Mouse (Mus musculus): ENCODE results near the gene Slc18a2. TPM values are rescaled to one million over a fixed set of nuclear protein-coding genes. Genes with fewer than 3 reads are reported as not detected.

Slc18a2 gene
- polyA plus RNA-seq, 1 experiment: 0.22 TPM

DNA sequence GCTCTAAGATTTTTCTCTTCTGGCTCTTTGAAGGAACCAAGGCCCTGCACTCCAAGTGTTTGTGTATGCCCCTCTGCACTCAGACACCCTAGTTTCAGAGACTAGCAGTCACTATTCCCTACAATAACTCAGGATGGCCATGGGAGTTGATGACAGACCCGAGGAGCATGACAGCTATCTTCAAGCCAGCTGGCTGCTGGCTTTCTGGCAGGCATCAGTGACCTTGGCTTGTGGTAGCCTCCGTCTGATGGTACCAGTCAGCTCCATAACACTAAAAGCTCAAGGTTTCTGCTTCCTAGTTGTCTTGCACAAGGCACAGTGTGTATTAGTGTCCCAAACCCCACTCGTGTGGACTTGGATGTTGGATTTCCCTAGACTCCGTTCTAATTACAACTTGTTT is 18.7 kb upstream of the Slc18a2 start:
- no peak overlapping the region for H3ac ChIP-seq (ENCODE audit: control insufficient read depth, insufficient read length, low read depth)
- TF ChIP-seq MAX (IDR thresholded peaks at IDR 0.05): no peak
- TF ChIP-seq CEBPB (IDR thresholded peaks at IDR 0.05; ENCODE audit: low read depth): no peak
- no peaks in the 10 kb centered on the region for H3K79me2 ChIP-seq (ENCODE audit: control insufficient read depth, insufficient read depth)
- no peaks in the 10 kb centered on the region for H3K79me3 ChIP-seq (ENCODE audit: low read depth)
- H3K4me3 ChIP-seq (ENCODE audit: insufficient read depth, poor library complexity, severe bottlenecking): no peak overlapping the region
- no peaks in the 10 kb centered on the region for H3K36me3 ChIP-seq (ENCODE audit: control insufficient read depth, insufficient read depth)
- peaks cover 16% of the 10 kb centered on the region for H3K27me3 ChIP-seq (ENCODE audit: control insufficient read depth, insufficient read depth, insufficient read length)

DNA sequence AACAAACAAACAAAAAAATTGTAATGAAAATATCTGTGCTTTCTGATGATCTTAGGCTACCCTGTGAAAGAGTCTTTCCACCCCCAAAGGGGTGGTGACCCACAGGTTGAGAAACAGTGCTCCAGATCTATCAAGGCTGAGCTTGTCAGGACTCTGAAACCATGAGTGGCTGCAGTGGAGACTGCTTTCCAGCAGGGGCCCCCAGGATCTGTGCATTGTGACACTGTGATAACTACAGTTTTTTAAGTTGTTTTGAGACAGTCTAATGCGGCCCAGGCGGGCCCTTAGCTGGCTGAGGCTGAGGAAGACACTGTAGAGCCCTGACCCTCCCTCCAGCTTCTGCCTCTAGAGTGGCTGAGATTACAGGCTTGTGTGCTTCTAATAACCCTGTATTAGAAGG is 17.6 kb upstream of the Slc18a2 start:
- TF ChIP-seq MYOG (IDR thresholded peaks at IDR 0.05; ENCODE audit: control insufficient read depth, extremely low read depth, insufficient read length) (no peak), MYOD1 (IDR thresholded peaks at IDR 0.05; ENCODE audit: control insufficient read depth, insufficient read length, low read depth) (no peak), USF1 (IDR thresholded peaks at IDR 0.05; ENCODE audit: low read depth) (no peak), MAX (IDR thresholded peaks at IDR 0.05) (no peak), CEBPB (IDR thresholded peaks at IDR 0.05; ENCODE audit: low read depth) (no peak), FOSL1 (IDR thresholded peaks at IDR 0.05; ENCODE audit: insufficient read depth, low read length, poor library complexity, severe bottlenecking) (no peak), CTCF (IDR thresholded peaks at IDR 0.05; ENCODE audit: control insufficient read depth, insufficient read depth, insufficient read length) (no peak)
- no peak overlapping the region for H3ac ChIP-seq (ENCODE audit: control insufficient read depth, insufficient read length, low read depth)
- H3K4me3 ChIP-seq (ENCODE audit: insufficient read depth, poor library complexity, severe bottlenecking): no peak overlapping the region
- peaks cover 16% of the 10 kb centered on the region for H3K27me3 ChIP-seq (ENCODE audit: control insufficient read depth, insufficient read depth, insufficient read length)
- no peaks in the 10 kb centered on the region for H3K36me3 ChIP-seq (ENCODE audit: control insufficient read depth, insufficient read depth)
- H3K79me2 ChIP-seq (ENCODE audit: control insufficient read depth, insufficient read depth): no peaks in the 10 kb centered on the region
- no peaks in the 10 kb centered on the region for H3K79me3 ChIP-seq (ENCODE audit: low read depth)

DNA sequence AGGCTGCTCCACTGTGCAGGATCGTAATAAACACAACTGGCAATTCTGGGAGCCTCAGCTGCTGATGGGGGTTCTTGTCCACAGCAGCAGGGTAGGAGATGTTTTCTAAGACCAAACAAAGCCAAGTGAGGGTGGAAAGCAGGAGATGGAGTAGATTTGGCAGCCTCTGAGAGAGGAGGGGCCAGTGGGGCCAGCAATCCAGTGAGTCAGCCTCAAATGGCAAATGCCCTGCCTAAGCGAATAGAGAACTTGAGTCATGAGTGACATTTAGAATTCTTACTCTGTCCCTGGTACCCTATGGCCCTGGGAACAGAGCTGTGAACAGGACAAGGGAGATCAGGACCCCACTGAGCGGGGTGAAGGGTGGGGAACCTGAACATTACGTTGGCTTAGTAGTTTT is 12.6 kb upstream of the Slc18a2 start:
- H3ac ChIP-seq (ENCODE audit: control insufficient read depth, insufficient read length, low read depth): no peak overlapping the region
- TF ChIP-seq USF1 (IDR thresholded peaks at IDR 0.05; ENCODE audit: low read depth) (no peak), CEBPB (IDR thresholded peaks at IDR 0.05; ENCODE audit: low read depth) (no peak), MYOG (IDR thresholded peaks at IDR 0.05; ENCODE audit: control insufficient read depth, extremely low read depth, insufficient read length) (no peak), MAX (IDR thresholded peaks at IDR 0.05) (no peak), MYOD1 (IDR thresholded peaks at IDR 0.05; ENCODE audit: control insufficient read depth, insufficient read length, low read depth) (no peak)
- H3K79me3 ChIP-seq (ENCODE audit: low read depth): no peaks in the 10 kb centered on the region
- no peaks in the 10 kb centered on the region for H3K79me2 ChIP-seq (ENCODE audit: control insufficient read depth, insufficient read depth)
- H3K4me3 ChIP-seq (ENCODE audit: insufficient read depth, poor library complexity, severe bottlenecking): no peak overlapping the region
- no peaks in the 10 kb centered on the region for H3K36me3 ChIP-seq (ENCODE audit: control insufficient read depth, insufficient read depth)
- H3K27me3 ChIP-seq (ENCODE audit: control insufficient read depth, insufficient read depth, insufficient read length): no peaks in the 10 kb centered on the region

DNA sequence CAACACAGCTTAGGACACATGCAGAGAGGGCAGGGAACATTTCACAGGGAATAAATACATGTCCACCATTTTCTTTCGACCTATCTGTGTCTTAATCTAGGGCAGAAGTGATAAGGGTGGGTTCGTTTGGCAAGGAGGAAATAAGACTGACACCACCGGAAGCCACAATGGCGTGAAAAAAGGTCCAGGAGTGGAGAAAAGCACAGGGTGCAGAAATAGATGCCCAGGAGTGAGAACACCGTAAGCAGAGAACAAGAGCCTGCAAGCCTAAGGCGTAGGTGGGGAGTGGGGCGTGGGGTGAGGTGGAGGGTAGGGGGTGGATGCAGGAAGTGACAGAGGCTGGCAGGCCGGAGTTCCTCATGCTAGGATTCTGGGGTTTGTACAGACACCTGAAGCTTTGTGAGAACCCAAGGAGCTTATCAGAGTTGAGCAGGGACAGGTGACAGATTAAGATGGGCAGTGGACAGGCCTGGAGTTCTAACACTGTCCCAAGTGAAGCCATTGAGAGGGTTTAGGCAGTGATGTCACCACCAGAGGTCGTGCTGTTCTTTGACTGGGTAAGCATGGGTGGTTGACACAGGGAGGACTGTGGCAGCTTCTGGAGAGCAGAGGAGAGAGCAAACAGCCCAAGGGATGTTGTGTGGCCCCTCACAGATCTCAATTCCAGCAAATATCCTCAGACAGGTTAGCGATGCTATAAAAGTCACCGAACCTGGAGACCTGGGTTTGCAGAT is 12.0 kb upstream of the Slc18a2 start:
- no peak overlapping the region for H3K4me3 ChIP-seq (ENCODE audit: insufficient read depth, poor library complexity, severe bottlenecking)
- H3K79me3 ChIP-seq (ENCODE audit: low read depth): no peaks in the 10 kb centered on the region
- H3K27me3 ChIP-seq (ENCODE audit: control insufficient read depth, insufficient read depth, insufficient read length): no peaks in the 10 kb centered on the region
- no peaks in the 10 kb centered on the region for H3K36me3 ChIP-seq (ENCODE audit: control insufficient read depth, insufficient read depth)
- H3K79me2 ChIP-seq (ENCODE audit: control insufficient read depth, insufficient read depth): no peaks in the 10 kb centered on the region
- TF ChIP-seq MYOG (IDR thresholded peaks at IDR 0.05; ENCODE audit: control insufficient read depth, extremely low read depth, insufficient read length) (no peak), MYOD1 (IDR thresholded peaks at IDR 0.05; ENCODE audit: control insufficient read depth, insufficient read length, low read depth) (no peak), USF1 (IDR thresholded peaks at IDR 0.05; ENCODE audit: low read depth) (no peak), CTCF (IDR thresholded peaks at IDR 0.05; ENCODE audit: control insufficient read depth, insufficient read depth, insufficient read length) (no peak), MAX (IDR thresholded peaks at IDR 0.05) (no peak), CEBPB (IDR thresholded peaks at IDR 0.05; ENCODE audit: low read depth) (no peak), FOSL1 (IDR thresholded peaks at IDR 0.05; ENCODE audit: insufficient read depth, low read length, poor library complexity, severe bottlenecking) (no peak)
- H3ac ChIP-seq (ENCODE audit: control insufficient read depth, insufficient read length, low read depth): no peak overlapping the region

DNA sequence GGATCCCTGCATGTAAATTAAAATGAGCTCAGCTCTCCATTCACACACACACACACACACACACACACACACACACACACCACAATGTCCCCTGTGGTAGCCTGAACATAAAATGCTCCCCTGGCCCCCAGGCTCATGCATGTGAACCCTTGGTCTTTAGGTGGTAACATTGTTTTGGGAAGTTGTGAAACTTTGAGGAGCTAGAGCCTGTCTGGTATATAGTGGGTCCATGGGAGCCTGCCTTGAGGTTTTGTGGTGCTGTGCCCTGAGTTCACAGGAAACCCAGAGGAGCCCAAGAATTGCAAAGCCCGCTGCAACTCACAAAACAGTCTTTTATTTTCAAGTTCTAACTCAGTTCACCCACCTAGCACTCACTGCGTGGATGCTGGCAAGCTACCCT is 8.0 kb upstream of the Slc18a2 start:
- Histone ChIP-seq H3K36me3 (ENCODE audit: control insufficient read depth, insufficient read depth) (no peaks in the 10 kb centered on the region), H3K27me3 (ENCODE audit: control insufficient read depth, insufficient read depth, insufficient read length) (no peaks in the 10 kb centered on the region), H3K4me3 (ENCODE audit: insufficient read depth, poor library complexity, severe bottlenecking) (no peak overlapping the region), H3K79me3 (ENCODE audit: low read depth) (no peaks in the 10 kb centered on the region), H3ac (ENCODE audit: control insufficient read depth, insufficient read length, low read depth) (no peak overlapping the region), H3K79me2 (ENCODE audit: control insufficient read depth, insufficient read depth) (no peaks in the 10 kb centered on the region)
- no peak for TF ChIP-seq MYOD1 (IDR thresholded peaks at IDR 0.05; ENCODE audit: control insufficient read depth, insufficient read length, low read depth)
- no peak for TF ChIP-seq MYOG (IDR thresholded peaks at IDR 0.05; ENCODE audit: control insufficient read depth, extremely low read depth, insufficient read length)
- TF ChIP-seq MAX (IDR thresholded peaks at IDR 0.05): no peak
- no peak for TF ChIP-seq FOSL1 (IDR thresholded peaks at IDR 0.05; ENCODE audit: insufficient read depth, low read length, poor library complexity, severe bottlenecking)
- TF ChIP-seq CTCF (IDR thresholded peaks at IDR 0.05; ENCODE audit: control insufficient read depth, insufficient read depth, insufficient read length): no peak
- TF ChIP-seq CEBPB (IDR thresholded peaks at IDR 0.05; ENCODE audit: low read depth): no peak
- no peak for TF ChIP-seq USF1 (IDR thresholded peaks at IDR 0.05; ENCODE audit: low read depth)

DNA sequence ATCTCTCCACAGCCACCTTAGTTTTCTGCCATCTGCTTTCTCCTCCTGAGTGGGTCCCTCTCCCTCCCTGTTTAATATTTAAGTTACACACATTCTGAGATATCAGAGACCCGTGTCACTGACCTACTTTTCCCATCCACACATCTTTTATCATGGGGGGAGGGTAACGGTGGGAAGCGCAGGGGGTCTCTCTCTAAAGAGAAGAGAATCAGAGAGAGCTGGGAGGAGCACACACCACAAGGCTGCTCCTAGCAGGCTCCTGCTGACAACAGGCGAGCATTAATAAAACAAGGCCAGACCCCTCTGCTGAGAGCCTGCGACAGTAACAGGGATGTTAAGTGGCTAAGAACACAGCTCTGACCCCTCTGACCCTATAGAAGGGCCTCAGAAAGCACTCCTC is 1.1 kb upstream of the Slc18a2 start:
- Histone ChIP-seq H3K79me2 (ENCODE audit: control insufficient read depth, insufficient read depth) (no peaks in the 10 kb centered on the region), H3ac (ENCODE audit: control insufficient read depth, insufficient read length, low read depth) (no peak overlapping the region), H3K79me3 (ENCODE audit: low read depth) (no peaks in the 10 kb centered on the region), H3K27me3 (ENCODE audit: control insufficient read depth, insufficient read depth, insufficient read length) (peaks cover 7% of the 10 kb centered on the region), H3K36me3 (ENCODE audit: control insufficient read depth, insufficient read depth) (no peaks in the 10 kb centered on the region), H3K4me3 (ENCODE audit: insufficient read depth, poor library complexity, severe bottlenecking) (no peak overlapping the region)
- TF ChIP-seq MYOG (IDR thresholded peaks at IDR 0.05; ENCODE audit: control insufficient read depth, extremely low read depth, insufficient read length): no peak
- TF ChIP-seq CTCF (IDR thresholded peaks at IDR 0.05; ENCODE audit: control insufficient read depth, insufficient read depth, insufficient read length): no peak
- TF ChIP-seq MAX (IDR thresholded peaks at IDR 0.05): no peak
- TF ChIP-seq FOSL1 (IDR thresholded peaks at IDR 0.05; ENCODE audit: insufficient read depth, low read length, poor library complexity, severe bottlenecking): no peak
- no peak for TF ChIP-seq CEBPB (IDR thresholded peaks at IDR 0.05; ENCODE audit: low read depth)
- no peak for TF ChIP-seq USF1 (IDR thresholded peaks at IDR 0.05; ENCODE audit: low read depth)
- no peak for TF ChIP-seq MYOD1 (IDR thresholded peaks at IDR 0.05; ENCODE audit: control insufficient read depth, insufficient read length, low read depth)

Data from C2C12 (cell line).